Mouse (Mus musculus): Measurements from ENCODE around the gene Metap1d. TPM values are rescaled to one million over a fixed set of nuclear protein-coding genes. Genes with fewer than 3 reads are reported as not detected.

Metap1d gene
- polyA plus RNA-seq, 1 experiment from 2014 or later, result 36.1 TPM

GRCm38 (mm10) chr2:71479917-71480316, 26.8 kb downstream of the Metap1d start:
- Histone ChIP-seq H3K9ac (ENCODE audit: low read length) (no peak overlapping the region), H3K4me2 (ENCODE audit: low read depth) (no peak overlapping the region)
- peak; percentile 47 for DNase-seq (ENCODE audit: low spot score)

GRCm38 (mm10) chr2:71481825-71482224, 28.7 kb downstream of the Metap1d start:
- Histone ChIP-seq H3K4me1 (ENCODE audit: control insufficient read depth, insufficient read depth, low read length) (no peaks in the 10 kb centered on the region), H3K4me2 (ENCODE audit: low read depth) (no peak overlapping the region), H3K4me3 (ENCODE audit: low read depth, low read length) (no peak overlapping the region), H3K27me3 (ENCODE audit: control insufficient read depth, insufficient read depth, low read length) (no peaks in the 10 kb centered on the region), H3K36me3 (ENCODE audit: control insufficient read depth, insufficient read depth, low read length) (no peaks in the 10 kb centered on the region), H3K9ac (ENCODE audit: low read length) (no peak overlapping the region), H3K9me3 (ENCODE audit: control insufficient read depth, low read length) (no peaks in the 10 kb centered on the region), H3K27ac (ENCODE audit: low read depth, low read length) (no peak overlapping the region)
- ATAC-seq (ENCODE audit: insufficient read depth, low FRiP score, low TSS enrichment), result no peak
- DNase-seq (ENCODE audit: low spot score), result no peak
- WGBS, result 88% methylated on average over 6 of the region's 6 CpGs

More at GRCm38 (mm10) chr2:71479917-71480316, 26.8 kb downstream of the Metap1d start:
- H3K27ac ChIP-seq (ENCODE audit: low read depth, low read length), result no peak overlapping the region
- H3K9me3 ChIP-seq (ENCODE audit: control insufficient read depth, low read length), result no peaks in the 10 kb centered on the region
- no peak overlapping the region for H3K4me3 ChIP-seq (ENCODE audit: low read depth, low read length)
- 16% methylated on average over 7 of the region's 7 CpGs for WGBS
- no peak for ATAC-seq (ENCODE audit: insufficient read depth, low FRiP score, low TSS enrichment)
- H3K4me1 ChIP-seq (ENCODE audit: control insufficient read depth, insufficient read depth, low read length), result no peaks in the 10 kb centered on the region
- H3K27me3 ChIP-seq (ENCODE audit: control insufficient read depth, insufficient read depth, low read length), result no peaks in the 10 kb centered on the region
- H3K36me3 ChIP-seq (ENCODE audit: control insufficient read depth, insufficient read depth, low read length), result no peaks in the 10 kb centered on the region

GRCm38 (mm10) chr2:71483046-71483716, 30.1 kb downstream of the Metap1d start:
- Histone ChIP-seq H3K36me3 (ENCODE audit: control insufficient read depth, insufficient read depth, low read length) (no peaks in the 10 kb centered on the region), H3K4me2 (ENCODE audit: low read depth) (no peak overlapping the region), H3K4me3 (ENCODE audit: low read depth, low read length) (no peak overlapping the region), H3K9ac (ENCODE audit: low read length) (no peak overlapping the region), H3K27me3 (ENCODE audit: control insufficient read depth, insufficient read depth, low read length) (no peaks in the 10 kb centered on the region), H3K27ac (ENCODE audit: low read depth, low read length) (no peak overlapping the region), H3K4me1 (ENCODE audit: control insufficient read depth, insufficient read depth, low read length) (no peaks in the 10 kb centered on the region), H3K9me3 (ENCODE audit: control insufficient read depth, low read length) (no peaks in the 10 kb centered on the region)
- ATAC-seq (ENCODE audit: insufficient read depth, low FRiP score, low TSS enrichment) (no peak), DNase-seq (ENCODE audit: low spot score) (no peak)
- WGBS, result 75% methylated on average over 10 of the region's 10 CpGs

- H3K27me3 ChIP-seq (ENCODE audit: control insufficient read depth, insufficient read depth, low read length), result no peaks in the 10 kb centered on the region
- no peak overlapping the region for H3K4me3 ChIP-seq (ENCODE audit: low read depth, low read length)
- no peaks in the 10 kb centered on the region for H3K9me3 ChIP-seq (ENCODE audit: control insufficient read depth, low read length)
- DNase-seq (ENCODE audit: low spot score), result no peak
- 22% methylated on average over 5 of the region's 5 CpGs for whole genome bisulfite sequencing
- no peak overlapping the region for H3K9ac ChIP-seq (ENCODE audit: low read length)
- no peak for ATAC-seq (ENCODE audit: insufficient read depth, low FRiP score, low TSS enrichment)
- no peaks in the 10 kb centered on the region for H3K36me3 ChIP-seq (ENCODE audit: control insufficient read depth, insufficient read depth, low read length)
- no peak overlapping the region for H3K4me2 ChIP-seq (ENCODE audit: low read depth)
- no peak overlapping the region for H3K27ac ChIP-seq (ENCODE audit: low read depth, low read length)
- H3K4me1 ChIP-seq (ENCODE audit: control insufficient read depth, insufficient read depth, low read length), result no peaks in the 10 kb centered on the region
Measured at GRCm38 (mm10) chr2:71483717-71484066, 30.6 kb downstream of the Metap1d start.

- no peaks in the 10 kb centered on the region for H3K36me3 ChIP-seq (ENCODE audit: control insufficient read depth, insufficient read depth, low read length)
- H3K27me3 ChIP-seq (ENCODE audit: control insufficient read depth, insufficient read depth, low read length), result no peaks in the 10 kb centered on the region
- no peak for DNase-seq (ENCODE audit: low spot score)
- H3K4me2 ChIP-seq (ENCODE audit: low read depth), result no peak overlapping the region
- H3K4me3 ChIP-seq (ENCODE audit: low read depth, low read length), result no peak overlapping the region
- no peak overlapping the region for H3K27ac ChIP-seq (ENCODE audit: low read depth, low read length)
- no peak for ATAC-seq (ENCODE audit: insufficient read depth, low FRiP score, low TSS enrichment)
- H3K4me1 ChIP-seq (ENCODE audit: control insufficient read depth, insufficient read depth, low read length), result no peaks in the 10 kb centered on the region
- H3K9me3 ChIP-seq (ENCODE audit: control insufficient read depth, low read length), result no peaks in the 10 kb centered on the region
- no peak overlapping the region for H3K9ac ChIP-seq (ENCODE audit: low read length)
Measured at GRCm38 (mm10) chr2:71491295-71491694, 38.2 kb downstream of the Metap1d start.

GRCm38 (mm10) chr2:71493161-71493683, 40.1 kb downstream of the Metap1d start:
- Histone ChIP-seq H3K36me3 (ENCODE audit: control insufficient read depth, insufficient read depth, low read length) (no peaks in the 10 kb centered on the region), H3K27me3 (ENCODE audit: control insufficient read depth, insufficient read depth, low read length) (no peaks in the 10 kb centered on the region), H3K27ac (ENCODE audit: low read depth, low read length) (no peak overlapping the region), H3K9me3 (ENCODE audit: control insufficient read depth, low read length) (no peaks in the 10 kb centered on the region), H3K4me3 (ENCODE audit: low read depth, low read length) (no peak overlapping the region), H3K4me2 (ENCODE audit: low read depth) (no peak overlapping the region), H3K4me1 (ENCODE audit: control insufficient read depth, insufficient read depth, low read length) (no peaks in the 10 kb centered on the region), H3K9ac (ENCODE audit: low read length) (no peak overlapping the region)
- ATAC-seq (ENCODE audit: insufficient read depth, low FRiP score, low TSS enrichment), result no peak
- 80% methylated on average over 12 of the region's 12 CpGs for WGBS
- DNase-seq (ENCODE audit: low spot score), result no peak

- Histone ChIP-seq H3K4me2 (ENCODE audit: low read depth) (no peak overlapping the region), H3K9ac (ENCODE audit: low read length) (no peak overlapping the region), H3K36me3 (ENCODE audit: control insufficient read depth, insufficient read depth, low read length) (no peaks in the 10 kb centered on the region), H3K27me3 (ENCODE audit: control insufficient read depth, insufficient read depth, low read length) (no peaks in the 10 kb centered on the region), H3K27ac (ENCODE audit: low read depth, low read length) (no peak overlapping the region), H3K9me3 (ENCODE audit: control insufficient read depth, low read length) (no peaks in the 10 kb centered on the region), H3K4me1 (ENCODE audit: control insufficient read depth, insufficient read depth, low read length) (no peaks in the 10 kb centered on the region), H3K4me3 (ENCODE audit: low read depth, low read length) (no peak overlapping the region)
- DNase-seq (ENCODE audit: low spot score), result no peak
- 78% methylated on average over 10 of the region's 10 CpGs for WGBS
- ATAC-seq (ENCODE audit: insufficient read depth, low FRiP score, low TSS enrichment), result no peak
Measured at GRCm38 (mm10) chr2:71494503-71494902, 41.4 kb downstream of the Metap1d start.

GRCm38 (mm10) chr2:71494971-71495370, 41.9 kb downstream of the Metap1d start:
- ATAC-seq (ENCODE audit: insufficient read depth, low FRiP score, low TSS enrichment) (no peak), DNase-seq (ENCODE audit: low spot score) (no peak)
- no peak overlapping the region for H3K27ac ChIP-seq (ENCODE audit: low read depth, low read length)
- H3K9me3 ChIP-seq (ENCODE audit: control insufficient read depth, low read length), result no peaks in the 10 kb centered on the region
- no peak overlapping the region for H3K9ac ChIP-seq (ENCODE audit: low read length)
- no peak overlapping the region for H3K4me3 ChIP-seq (ENCODE audit: low read depth, low read length)
- H3K4me1 ChIP-seq (ENCODE audit: control insufficient read depth, insufficient read depth, low read length), result 0 out of 2 replicates have a peak, but pooled peaks cover 2% of the 10 kb centered on the region
- H3K4me2 ChIP-seq (ENCODE audit: low read depth), result no peak overlapping the region
- 35% methylated on average over 4 of the region's 4 CpGs for WGBS
- H3K36me3 ChIP-seq (ENCODE audit: control insufficient read depth, insufficient read depth, low read length), result no peaks in the 10 kb centered on the region
- H3K27me3 ChIP-seq (ENCODE audit: control insufficient read depth, insufficient read depth, low read length), result no peaks in the 10 kb centered on the region

- no peak overlapping the region for H3K4me3 ChIP-seq (ENCODE audit: low read depth, low read length)
- DNase-seq (ENCODE audit: low spot score) (no peak), ATAC-seq (ENCODE audit: insufficient read depth, low FRiP score, low TSS enrichment) (no peak)
- WGBS, result 49% methylated on average over 5 of the region's 5 CpGs
- H3K4me1 ChIP-seq (ENCODE audit: control insufficient read depth, insufficient read depth, low read length), result peaks cover 7% of the 10 kb centered on the region; the same call in 1 of the 2 replicates
- no peak overlapping the region for H3K27ac ChIP-seq (ENCODE audit: low read depth, low read length)
- no peaks in the 10 kb centered on the region for H3K9me3 ChIP-seq (ENCODE audit: control insufficient read depth, low read length)
- no peaks in the 10 kb centered on the region for H3K36me3 ChIP-seq (ENCODE audit: control insufficient read depth, insufficient read depth, low read length)
- no peak overlapping the region for H3K9ac ChIP-seq (ENCODE audit: low read length)
- no peak overlapping the region for H3K4me2 ChIP-seq (ENCODE audit: low read depth)
- H3K27me3 ChIP-seq (ENCODE audit: control insufficient read depth, insufficient read depth, low read length), result no peaks in the 10 kb centered on the region
Measured at GRCm38 (mm10) chr2:71497175-71497574, 44.1 kb downstream of the Metap1d start.
